In the genomic region with DNA sequence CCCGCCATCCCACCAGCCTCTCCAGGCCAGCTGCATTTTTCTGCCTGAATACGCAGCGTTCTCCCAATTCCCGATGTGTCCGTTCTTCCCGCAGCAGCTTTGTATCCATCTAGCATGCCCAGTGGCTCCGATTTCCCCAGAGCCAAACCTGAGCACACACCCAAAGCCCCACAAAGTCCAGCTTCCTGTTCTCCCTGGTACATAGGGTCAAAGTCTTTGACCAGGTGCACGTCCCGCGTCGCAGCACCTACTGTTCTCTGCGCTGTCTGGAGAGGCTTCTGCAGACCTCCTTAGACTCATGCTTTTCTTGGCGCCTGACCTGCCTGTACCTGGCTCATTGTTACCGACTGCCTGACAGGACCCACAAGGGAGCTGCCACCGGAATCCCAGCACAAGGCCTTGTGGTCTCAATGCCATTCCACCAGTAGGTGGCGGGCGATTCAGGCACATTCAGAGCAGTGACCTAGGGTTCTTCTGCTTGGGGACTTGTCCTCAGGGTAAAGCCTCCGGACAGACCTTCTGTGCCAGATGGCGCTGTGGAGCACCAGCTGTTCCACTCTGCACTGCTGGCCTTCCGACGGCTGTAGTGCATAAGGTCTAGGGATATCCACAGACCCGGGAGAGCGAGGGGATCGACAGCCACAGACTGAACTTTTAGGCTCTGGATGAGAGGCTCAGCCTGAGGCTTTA, we compare ENCODE assay signal across 8 mouse cellular contexts. TPM values are rescaled to one million over a fixed set of nuclear protein-coding genes. Genes with fewer than 3 reads are reported as not detected.
DNase-seq lines count a peak whose midpoint lies in the region; ATAC-seq and TF ChIP-seq lines count a peak whose summit lies in the region.

No protein-coding gene starts in this region.

- peak overlapping the region; percentile 46; the same call in 1 of the 2 replicates for H3K27ac ChIP-seq in intestine, postnatal 0 days (ENCODE audit: low read depth, low read length)
- no peak overlapping the region for H3K27ac ChIP-seq in midbrain, embryonic 11.5 days (ENCODE audit: low read depth, low read length)

- no peak overlapping the region for H3K9ac ChIP-seq in intestine, postnatal 0 days (ENCODE audit: low read depth, low read length)
- no peak overlapping the region for H3K9ac ChIP-seq in midbrain, embryonic 11.5 days (ENCODE audit: low read length)

- H3K27me3 ChIP-seq in intestine, postnatal 0 days (replicated peaks; ENCODE audit: control insufficient read depth, insufficient read depth, low read length): no peaks in the 10 kb centered on the region
- H3K27me3 ChIP-seq in midbrain, embryonic 11.5 days (ENCODE audit: control insufficient read depth, insufficient read depth, low read length): no peaks in the 10 kb centered on the region

- 8% methylated on average over 24 of the region's 24 CpGs for WGBS in intestine, postnatal 0 days
- 14% methylated on average over 24 of the region's 24 CpGs for WGBS in midbrain, embryonic 11.5 days

- DNase-seq in adrenal gland, postnatal 10 days: peak; percentile 93
- peak; percentile 91 for DNase-seq in embryo, embryonic 9.5 days (ENCODE audit: extremely low spot score)
- peak; percentile 76 to 83 for DNase-seq in left cerebral cortex, postnatal 36 days (ENCODE audit: low spot score in 2 of 2)
- DNase-seq in midbrain, embryonic 11.5 days (ENCODE audit: low spot score, missing footprints): peak; percentile 98
- DNase-seq in right cerebral cortex, postnatal 4 days: peak; percentile 85
- DNase-seq in yolk sac, embryonic 10.5 days (ENCODE audit: low spot score): peak; percentile 94

- TF ChIP-seq CTCF in intestine, postnatal 0 days (IDR thresholded peaks at IDR 0.05; ENCODE audit: low read depth): peak; percentile 100

- no peaks in the 10 kb centered on the region for H3K9me3 ChIP-seq in intestine, postnatal 0 days (ENCODE audit: control insufficient read depth)
- H3K9me3 ChIP-seq in midbrain, embryonic 11.5 days (ENCODE audit: control insufficient read depth, low read length): no peaks in the 10 kb centered on the region

- peak overlapping the region; percentile 56 for H3K4me2 ChIP-seq in intestine, postnatal 0 days (replicated peaks; ENCODE audit: low read depth)
- H3K4me2 ChIP-seq in midbrain, embryonic 11.5 days: no peak overlapping the region

- peaks cover 4% of the 10 kb centered on the region; the same call in 1 of the 2 replicates for H3K36me3 ChIP-seq in intestine, postnatal 0 days (ENCODE audit: control insufficient read depth, insufficient read depth)
- peaks cover 2% of the 10 kb centered on the region; the same call in 1 of the 2 replicates for H3K36me3 ChIP-seq in midbrain, embryonic 11.5 days (ENCODE audit: control insufficient read depth, insufficient read depth, low read length)

- H3K4me1 ChIP-seq in intestine, postnatal 0 days (replicated peaks; ENCODE audit: control insufficient read depth, insufficient read depth, low read length): no peaks in the 10 kb centered on the region; the same call in 1 of the 2 replicates
- H3K4me1 ChIP-seq in midbrain, embryonic 11.5 days (ENCODE audit: control insufficient read depth, insufficient read depth, low read length): no peaks in the 10 kb centered on the region; the same call in 1 of the 2 replicates

- ATAC-seq in granulocyte monocyte progenitor cell, adult 5-6 weeks (replicated peaks; ENCODE audit: poor library complexity, severe bottlenecking): peak; percentile 93
- peak; percentile 75 for ATAC-seq in intestine, postnatal 0 days
- peak; percentile 94 for ATAC-seq in midbrain, embryonic 11.5 days (ENCODE audit: low FRiP score)

- intact Hi-C loops in left cerebral cortex, postnatal 36 days (cut with DNase I): loop anchor here (1.0 to 2.0 kb wide), 2 partner anchors 26 to 74 kb away; no protein-coding TSS in a partner anchor

- peak overlapping the region; percentile 14 for H3K4me3 ChIP-seq in intestine, postnatal 0 days (ENCODE audit: low read depth, low read length)
- no peak overlapping the region for H3K4me3 ChIP-seq in midbrain, embryonic 11.5 days (ENCODE audit: low read depth, low read length)

RNA-seq across cellular contexts. Expression of gene Tob2, which starts 27.3 kb away (rescaled TPM):
- total RNA-seq in adrenal gland, postnatal 10 days (2021): 100 to 1,000 TPM; 108 to 183 TPM
- total RNA-seq in granulocyte monocyte progenitor cell, adult 5-6 weeks (2014; fragmentation: Nextera tagmentation): 35.0 and 39.6 TPM in 2 replicates
- 14.7 and 19.3 TPM in 2 replicates for total RNA-seq in granulocyte monocyte progenitor cell, adult 5-6 weeks (2017)
- 19.8 and 22.1 TPM in 2 replicates for polyA plus RNA-seq in intestine, postnatal 0 days (2015; fragmentation: Nextera tagmentation; extraction: Ambion mirVana)
- 10 to 100 TPM; 26.4 to 37.6 TPM for total RNA-seq in left cerebral cortex, postnatal 36 days (2021)
- 10.4 and 12.9 TPM in 2 replicates for polyA plus RNA-seq in midbrain, embryonic 11.5 days (2014; fragmentation: Nextera tagmentation; extraction: Ambion mirVana)

RNA-seq across cellular contexts. Expression of gene Tef, which starts 29.1 kb away (rescaled TPM):
- 10 to 100 TPM; 68.4 to 74.1 TPM for total RNA-seq in adrenal gland, postnatal 10 days (2021)
- total RNA-seq in granulocyte monocyte progenitor cell, adult 5-6 weeks (2014; fragmentation: Nextera tagmentation): 6.6 and 9.4 TPM in 2 replicates
- total RNA-seq in granulocyte monocyte progenitor cell, adult 5-6 weeks (2017): 6.9 and 10.1 TPM in 2 replicates
- polyA plus RNA-seq in intestine, postnatal 0 days (2015; fragmentation: Nextera tagmentation; extraction: Ambion mirVana): 13.4 and 16.0 TPM in 2 replicates
- 100 to 1,000 TPM; 244 to 267 TPM for total RNA-seq in left cerebral cortex, postnatal 36 days (2021)
- polyA plus RNA-seq in midbrain, embryonic 11.5 days (2014; fragmentation: Nextera tagmentation; extraction: Ambion mirVana): 11.0 and 12.9 TPM in 2 replicates

RNA-seq across cellular contexts. Expression of gene Phf5a, which starts 40.4 kb away (rescaled TPM):
- 10 to 100 TPM; 58.8 to 62.9 TPM for total RNA-seq in adrenal gland, postnatal 10 days (2021)
- total RNA-seq in granulocyte monocyte progenitor cell, adult 5-6 weeks (2014; fragmentation: Nextera tagmentation): 101 and 107 TPM in 2 replicates
- total RNA-seq in granulocyte monocyte progenitor cell, adult 5-6 weeks (2017): 79.2 and 148 TPM in 2 replicates
- polyA plus RNA-seq in intestine, postnatal 0 days (2015; fragmentation: Nextera tagmentation; extraction: Ambion mirVana): 75.9 and 79.2 TPM in 2 replicates
- total RNA-seq in left cerebral cortex, postnatal 36 days (2021): 10 to 100 TPM; 31.0 to 36.3 TPM
- polyA plus RNA-seq in midbrain, embryonic 11.5 days (2014; fragmentation: Nextera tagmentation; extraction: Ambion mirVana): 179 and 197 TPM in 2 replicates

RNA-seq across cellular contexts. Expression of gene Aco2, which starts 40.8 kb away (rescaled TPM):
- 1,000 to 10,000 TPM; 2,299 to 2,557 TPM for total RNA-seq in adrenal gland, postnatal 10 days (2021)
- 123 and 126 TPM in 2 replicates for total RNA-seq in granulocyte monocyte progenitor cell, adult 5-6 weeks (2014; fragmentation: Nextera tagmentation)
- total RNA-seq in granulocyte monocyte progenitor cell, adult 5-6 weeks (2017): 156 and 180 TPM in 2 replicates
- polyA plus RNA-seq in intestine, postnatal 0 days (2015; fragmentation: Nextera tagmentation; extraction: Ambion mirVana): 192 and 209 TPM in 2 replicates
- total RNA-seq in left cerebral cortex, postnatal 36 days (2021): 100 to 1,000 TPM; 425 to 455 TPM
- 155 and 165 TPM in 2 replicates for polyA plus RNA-seq in midbrain, embryonic 11.5 days (2014; fragmentation: Nextera tagmentation; extraction: Ambion mirVana)

Comparison
In these comparisons a context has a peak if more than half of its experiments do, and no peak if none do; other contexts are left out.
1. RNA of gene Tef, which starts 29.1 kb away (total RNA-seq): 244 to 267 TPM in left cerebral cortex, postnatal 36 days and 68.4 to 74.1 TPM in adrenal gland, postnatal 10 days; 6.6 to 10.1 TPM in granulocyte monocyte progenitor cell, adult 5-6 weeks; every median in the first group is over 4 times any median in the second.
2. Peak in every context shown above with its lines, with median percentiles within 50 percentile points of each other: DNase-seq and ATAC-seq.